Mouse (Mus musculus): ENCODE measurements at regions not wholly inside any gene's neighbourhood (a gene's known extent, or its start where the extent isn't known, plus 50 kb on each side); places are given as distances from the start of the nearest gene placed in this dataset.
A peak's percentile ranks its signal among the peaks of the same experiment; 100 is the strongest.

DNA sequence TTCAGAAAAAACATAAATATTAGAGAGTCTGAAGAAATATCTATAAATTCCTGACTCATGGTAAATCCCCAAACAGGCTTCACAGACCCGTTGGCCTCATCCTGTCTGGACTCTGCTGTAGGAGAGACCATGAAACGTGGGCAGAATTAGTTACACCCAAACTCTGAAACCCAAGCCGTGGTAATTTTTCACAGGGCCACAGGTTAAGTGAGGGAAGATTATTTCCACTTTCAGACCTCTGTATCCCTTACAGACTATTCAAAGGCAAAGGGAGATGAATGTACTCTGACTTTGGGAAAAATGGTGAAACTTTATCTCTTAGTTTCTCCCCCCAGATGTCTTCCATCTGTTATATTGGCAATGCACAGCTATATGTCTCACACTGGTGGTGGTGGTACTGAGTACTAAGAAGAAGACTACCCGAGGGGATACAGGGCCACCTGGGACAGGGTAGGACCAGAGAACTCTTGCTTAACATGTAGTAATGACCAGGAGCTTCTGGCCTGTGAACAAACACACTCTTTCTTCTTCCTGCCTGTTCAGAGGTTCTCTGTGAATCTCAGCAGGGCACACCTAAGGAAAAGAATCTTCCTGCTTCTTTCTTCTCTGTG is 388.8 kb upstream of the Actbl2 start:
- Histone ChIP-seq H3K9ac (no peak overlapping the region), H3K36me3 (replicated peaks) (no peaks in the 10 kb centered on the region), H3K27ac (no peak overlapping the region), H3K27me3 (replicated peaks) (peaks cover 8% of the 10 kb centered on the region; the same call in 1 of the 2 replicates), H3K4me3 (no peak overlapping the region), H3K4me1 (no peaks in the 10 kb centered on the region), H3K4me2 (no peak overlapping the region), H3K9me3 (no peaks in the 10 kb centered on the region)
- no peak for ATAC-seq (replicated peaks)
- WGBS: 77% methylated on average over 4 of the region's 4 CpGs

DNA sequence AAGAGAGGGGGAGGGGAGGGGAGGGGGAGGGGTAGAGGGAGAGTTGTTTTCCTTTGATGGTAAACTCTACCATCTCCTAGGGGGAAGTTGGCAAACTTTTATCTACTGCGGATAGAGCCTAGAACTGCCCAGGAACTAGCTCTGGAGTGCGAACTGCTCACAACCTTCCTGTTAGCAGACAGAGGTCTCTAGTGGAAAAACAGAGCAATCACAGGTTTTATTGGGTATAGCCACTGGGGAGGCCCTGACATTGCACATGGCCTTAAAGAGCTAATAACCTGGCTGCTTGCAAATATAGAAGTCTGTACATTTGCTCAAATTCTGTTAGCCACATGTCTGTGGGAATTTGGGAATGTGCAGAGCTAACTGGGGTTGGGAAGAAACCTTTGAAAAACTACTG is 388.1 kb upstream of the Actbl2 start:
- H3K36me3 ChIP-seq (replicated peaks): no peaks in the 10 kb centered on the region
- peaks cover 8% of the 10 kb centered on the region; the same call in 1 of the 2 replicates for H3K27me3 ChIP-seq (replicated peaks)
- H3K4me2 ChIP-seq: no peak overlapping the region
- H3K4me3 ChIP-seq: no peak overlapping the region
- H3K27ac ChIP-seq: no peak overlapping the region
- 64% methylated on average over 2 of the region's 2 CpGs for WGBS
- ATAC-seq (replicated peaks): no peak
- no peaks in the 10 kb centered on the region for H3K4me1 ChIP-seq
- H3K9ac ChIP-seq: no peak overlapping the region
- no peaks in the 10 kb centered on the region for H3K9me3 ChIP-seq

DNA sequence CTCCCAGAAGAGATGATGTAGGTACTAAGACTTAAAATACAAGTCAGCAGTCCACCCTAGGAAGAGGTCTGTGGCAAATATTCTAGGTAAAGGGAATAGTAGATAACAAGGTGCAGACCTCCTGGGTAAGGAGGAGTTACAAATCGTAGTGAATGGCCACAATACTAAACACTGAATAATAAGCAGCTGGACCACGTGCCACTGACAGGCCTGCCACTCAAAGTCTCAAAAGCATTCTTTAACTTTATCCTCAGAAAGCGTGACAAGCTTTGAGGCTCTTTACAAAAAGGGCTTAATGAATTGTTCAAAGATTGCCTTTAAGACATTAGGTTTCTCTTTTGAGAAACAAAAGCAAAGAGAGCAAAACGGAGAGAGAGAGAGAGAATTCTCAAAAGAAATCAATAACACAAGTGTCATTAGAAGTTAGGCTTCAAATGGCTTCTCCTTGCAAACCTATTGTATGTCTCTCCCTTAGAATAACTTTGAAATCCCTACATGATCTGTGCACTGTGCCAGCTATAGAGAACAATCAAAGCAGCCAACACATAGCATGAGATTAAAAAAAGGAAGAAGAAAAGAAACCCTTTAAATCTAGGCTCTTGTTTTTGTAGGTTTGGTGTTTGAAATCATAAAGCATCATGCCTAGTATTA is 383.6 kb upstream of the Actbl2 start:
- no peak overlapping the region for H3K4me2 ChIP-seq
- H3K9ac ChIP-seq: no peak overlapping the region
- no peaks in the 10 kb centered on the region for H3K36me3 ChIP-seq (replicated peaks)
- H3K27me3 ChIP-seq (replicated peaks): peaks cover 8% of the 10 kb centered on the region; the same call in 1 of the 2 replicates
- no peaks in the 10 kb centered on the region for H3K4me1 ChIP-seq
- no peaks in the 10 kb centered on the region for H3K9me3 ChIP-seq
- 0 out of 2 replicates have a peak, but pooled peaks have one; percentile 24 for ATAC-seq (replicated peaks)
- H3K4me3 ChIP-seq: no peak overlapping the region
- WGBS: 7% methylated on average over 4 of the region's 4 CpGs
- no peak overlapping the region for H3K27ac ChIP-seq

DNA sequence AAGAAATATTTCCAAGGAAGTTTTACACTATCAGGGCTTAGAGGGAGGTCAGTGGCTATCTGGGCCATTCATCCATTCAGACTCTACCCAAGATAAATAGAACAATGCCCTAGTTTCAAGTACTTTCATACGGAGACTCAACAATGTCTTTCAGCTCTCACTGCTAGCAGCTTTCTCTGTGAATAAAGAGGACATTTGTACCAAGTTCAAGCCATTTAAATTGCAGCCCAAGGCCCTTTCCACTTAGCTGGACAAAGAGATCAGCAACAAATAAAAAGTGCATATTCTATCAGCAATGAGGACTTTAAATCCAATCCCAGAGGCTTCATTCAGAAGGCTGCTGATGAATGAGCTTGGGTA is 383.1 kb upstream of the Actbl2 start:
- ATAC-seq (replicated peaks): no peak
- H3K27ac ChIP-seq: no peak overlapping the region
- no peaks in the 10 kb centered on the region for H3K9me3 ChIP-seq
- 15% methylated on average over 1 of the region's 1 CpGs for WGBS
- H3K36me3 ChIP-seq (replicated peaks): no peaks in the 10 kb centered on the region
- no peak overlapping the region for H3K9ac ChIP-seq
- no peak overlapping the region for H3K4me3 ChIP-seq
- H3K4me2 ChIP-seq: no peak overlapping the region
- H3K27me3 ChIP-seq (replicated peaks): peaks cover 8% of the 10 kb centered on the region; the same call in 1 of the 2 replicates
- no peaks in the 10 kb centered on the region for H3K4me1 ChIP-seq

DNA sequence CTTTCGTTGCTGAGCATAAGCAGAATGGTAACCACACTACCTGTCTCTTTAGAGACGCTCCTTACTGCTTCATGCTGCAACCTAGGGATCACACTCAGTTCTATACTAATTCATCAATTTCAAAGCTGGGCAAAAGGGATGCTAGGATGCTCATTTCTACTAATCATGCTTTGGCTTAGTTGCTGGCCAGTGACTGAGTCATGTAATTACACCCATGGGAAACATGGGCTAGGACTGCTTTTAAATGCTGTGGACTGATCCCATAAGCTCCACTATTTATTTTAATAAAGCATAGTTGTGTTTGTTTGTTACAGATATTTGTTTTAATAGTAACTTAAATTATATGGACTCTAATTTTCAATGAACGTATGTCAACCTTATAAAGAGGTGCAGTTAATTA is 373.2 kb upstream of the Actbl2 start:
- Histone ChIP-seq H3K27ac (no peak overlapping the region), H3K9me3 (no peaks in the 10 kb centered on the region), H3K27me3 (replicated peaks) (no peaks in the 10 kb centered on the region), H3K4me1 (no peaks in the 10 kb centered on the region), H3K4me2 (no peak overlapping the region), H3K4me3 (no peak overlapping the region), H3K36me3 (replicated peaks) (no peaks in the 10 kb centered on the region), H3K9ac (no peak overlapping the region)
- no peak for ATAC-seq (replicated peaks)
- 80% methylated on average over 3 of the region's 3 CpGs for WGBS

DNA sequence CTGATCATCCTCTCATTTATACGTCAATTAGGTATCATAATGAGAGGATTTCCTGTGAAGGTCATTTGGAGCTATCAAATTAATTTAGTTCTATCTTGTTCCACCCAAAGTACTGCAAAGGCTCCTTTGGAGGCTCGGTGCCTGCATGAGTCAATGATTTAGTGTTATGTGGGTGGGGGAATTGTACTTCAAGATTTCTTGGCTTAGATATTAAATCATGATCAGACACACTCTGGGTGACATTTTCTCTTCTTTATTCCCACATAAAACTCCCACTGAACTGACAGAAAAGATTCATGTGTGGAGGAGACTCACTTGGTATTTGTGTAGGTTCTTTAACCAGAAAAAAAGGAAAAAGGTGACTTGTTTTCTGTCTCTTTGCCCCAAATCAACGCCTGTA is 372.6 kb upstream of the Actbl2 start:
- Histone ChIP-seq H3K4me3 (no peak overlapping the region), H3K27me3 (replicated peaks) (no peaks in the 10 kb centered on the region), H3K9me3 (no peaks in the 10 kb centered on the region), H3K36me3 (replicated peaks) (no peaks in the 10 kb centered on the region), H3K4me1 (no peaks in the 10 kb centered on the region), H3K27ac (no peak overlapping the region), H3K9ac (no peak overlapping the region), H3K4me2 (no peak overlapping the region)
- 85% methylated on average over 3 of the region's 3 CpGs for WGBS
- no peak for ATAC-seq (replicated peaks)

DNA sequence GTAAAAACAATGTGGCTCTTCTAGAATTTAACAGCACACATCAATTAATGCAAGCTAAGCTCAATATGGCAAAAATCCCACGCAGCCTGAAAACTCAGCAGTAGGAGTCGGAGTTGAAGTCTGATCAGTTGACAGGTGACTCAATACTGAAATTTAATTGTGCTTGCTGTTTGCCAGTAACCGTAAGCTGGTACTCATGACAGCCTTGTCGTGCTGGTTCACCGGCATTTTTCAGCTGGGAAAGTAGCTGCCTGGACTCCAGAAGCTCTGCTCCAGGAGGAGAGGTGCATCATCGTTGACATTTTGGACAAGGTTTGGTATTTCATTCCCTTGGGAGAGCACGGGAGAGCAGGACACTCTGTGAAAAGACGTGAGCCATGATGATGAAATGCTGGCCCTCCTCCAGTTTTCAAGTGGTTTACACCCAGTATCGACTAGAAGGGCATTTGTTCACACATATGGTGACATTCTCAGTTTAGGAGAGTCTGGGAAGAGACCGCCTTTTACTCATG is 372.1 kb upstream of the Actbl2 start:
- no peaks in the 10 kb centered on the region for H3K9me3 ChIP-seq
- no peak overlapping the region for H3K9ac ChIP-seq
- no peak overlapping the region for H3K27ac ChIP-seq
- H3K4me3 ChIP-seq: no peak overlapping the region
- no peak for ATAC-seq (replicated peaks)
- no peak overlapping the region for H3K4me2 ChIP-seq
- no peaks in the 10 kb centered on the region for H3K36me3 ChIP-seq (replicated peaks)
- WGBS: 80% methylated on average over 10 of the region's 10 CpGs
- H3K4me1 ChIP-seq: no peaks in the 10 kb centered on the region
- H3K27me3 ChIP-seq (replicated peaks): no peaks in the 10 kb centered on the region

DNA sequence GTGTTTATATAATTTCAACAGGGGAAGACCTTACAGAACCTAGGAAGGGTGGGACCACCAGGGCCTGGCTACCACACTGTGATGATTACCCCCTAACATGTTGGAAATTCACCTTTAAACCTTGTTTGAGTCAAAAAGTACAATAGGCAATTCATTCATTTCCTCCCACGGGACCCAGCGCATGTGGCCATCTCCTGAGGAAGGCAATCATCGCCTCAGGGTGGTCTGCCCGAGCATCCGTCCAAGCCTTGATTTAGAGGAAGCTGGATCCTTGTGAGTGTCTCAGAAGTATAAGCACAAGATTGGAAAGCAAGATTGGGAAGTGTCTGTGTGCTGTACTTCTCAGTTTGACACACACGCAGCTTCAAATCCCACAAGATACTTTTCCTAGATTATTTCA is 360.9 kb upstream of the Actbl2 start:
- H3K4me3 ChIP-seq: no peak overlapping the region
- no peaks in the 10 kb centered on the region for H3K27me3 ChIP-seq (replicated peaks)
- H3K27ac ChIP-seq: no peak overlapping the region
- no peaks in the 10 kb centered on the region for H3K36me3 ChIP-seq (replicated peaks)
- no peaks in the 10 kb centered on the region for H3K4me1 ChIP-seq
- 83% methylated on average over 6 of the region's 6 CpGs for WGBS
- H3K9me3 ChIP-seq: no peaks in the 10 kb centered on the region
- ATAC-seq (replicated peaks): no peak
- no peak overlapping the region for H3K9ac ChIP-seq
- H3K4me2 ChIP-seq: no peak overlapping the region

DNA sequence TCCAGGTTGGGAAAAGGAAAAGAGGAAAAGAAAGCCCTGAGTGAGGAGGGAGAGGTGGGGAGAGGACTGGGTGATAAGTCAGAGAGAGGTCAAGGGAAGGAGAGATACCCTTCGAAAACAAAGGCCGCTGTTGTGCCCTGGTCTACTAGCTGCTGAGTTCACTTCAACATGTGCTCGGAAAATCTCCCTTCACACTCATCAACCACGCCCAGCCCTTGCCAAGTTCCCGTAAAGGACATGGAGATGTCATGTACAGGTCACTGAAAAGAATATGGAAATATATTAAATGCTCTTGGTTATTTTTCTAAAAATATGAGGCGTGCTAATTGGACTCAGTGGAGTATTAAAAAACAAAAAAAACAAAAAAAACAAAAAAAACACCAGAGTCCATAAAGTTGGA is 359.5 kb upstream of the Actbl2 start:
- Histone ChIP-seq H3K27ac (no peak overlapping the region), H3K4me2 (no peak overlapping the region), H3K27me3 (replicated peaks) (no peaks in the 10 kb centered on the region), H3K4me3 (no peak overlapping the region), H3K36me3 (replicated peaks) (no peaks in the 10 kb centered on the region), H3K9ac (no peak overlapping the region), H3K4me1 (no peaks in the 10 kb centered on the region), H3K9me3 (no peaks in the 10 kb centered on the region)
- ATAC-seq (replicated peaks): no peak
- WGBS: 87% methylated on average over 6 of the region's 6 CpGs

DNA sequence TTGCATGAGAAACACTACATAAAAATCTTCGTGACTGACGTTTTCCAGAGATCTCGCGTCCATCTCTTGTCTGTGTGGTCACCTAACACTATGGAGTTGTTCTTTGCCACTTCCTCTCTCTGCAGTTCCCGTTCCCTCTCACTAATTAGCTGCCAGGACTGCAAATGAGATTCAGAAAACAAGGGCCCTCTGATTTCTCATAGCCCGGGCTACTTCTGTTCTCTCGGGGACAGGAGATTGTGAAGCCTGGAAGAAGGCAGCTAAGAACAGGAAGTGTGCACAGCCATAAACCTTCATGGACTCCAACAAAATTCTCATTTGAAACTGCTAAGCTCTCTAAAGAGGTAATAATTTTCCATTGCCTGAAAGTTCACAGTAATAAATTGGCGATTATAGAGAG is 358.9 kb upstream of the Actbl2 start:
- WGBS: 73% methylated on average over 8 of the region's 8 CpGs
- Histone ChIP-seq H3K36me3 (replicated peaks) (no peaks in the 10 kb centered on the region), H3K9me3 (no peaks in the 10 kb centered on the region), H3K9ac (no peak overlapping the region), H3K27ac (no peak overlapping the region), H3K4me1 (no peaks in the 10 kb centered on the region), H3K4me3 (no peak overlapping the region), H3K4me2 (no peak overlapping the region), H3K27me3 (replicated peaks) (no peaks in the 10 kb centered on the region)
- ATAC-seq (replicated peaks): no peak

DNA sequence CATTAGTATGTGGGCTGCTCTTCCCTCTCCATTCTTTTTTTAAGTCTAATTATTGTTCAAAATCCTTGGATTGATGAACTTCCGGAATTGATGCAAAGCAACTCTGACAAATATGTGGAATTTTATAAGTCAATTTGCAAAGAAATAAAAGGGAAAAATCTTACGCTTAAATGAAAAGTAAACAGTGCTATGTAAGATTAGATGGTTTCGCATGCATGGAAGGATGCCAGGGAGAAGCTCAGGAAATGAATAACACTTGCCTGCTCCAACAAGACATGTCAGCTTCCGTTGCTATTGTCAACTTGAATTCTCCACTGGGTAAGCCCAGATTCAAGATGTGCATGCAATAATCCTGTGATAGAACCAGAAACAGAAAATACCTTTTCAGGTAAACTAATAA is 357.2 kb upstream of the Actbl2 start:
- Histone ChIP-seq H3K36me3 (replicated peaks) (no peaks in the 10 kb centered on the region), H3K27me3 (replicated peaks) (no peaks in the 10 kb centered on the region), H3K27ac (no peak overlapping the region), H3K9ac (no peak overlapping the region), H3K9me3 (no peaks in the 10 kb centered on the region), H3K4me3 (no peak overlapping the region), H3K4me1 (no peaks in the 10 kb centered on the region), H3K4me2 (no peak overlapping the region)
- 67% methylated on average over 4 of the region's 4 CpGs for WGBS
- no peak for ATAC-seq (replicated peaks)

DNA sequence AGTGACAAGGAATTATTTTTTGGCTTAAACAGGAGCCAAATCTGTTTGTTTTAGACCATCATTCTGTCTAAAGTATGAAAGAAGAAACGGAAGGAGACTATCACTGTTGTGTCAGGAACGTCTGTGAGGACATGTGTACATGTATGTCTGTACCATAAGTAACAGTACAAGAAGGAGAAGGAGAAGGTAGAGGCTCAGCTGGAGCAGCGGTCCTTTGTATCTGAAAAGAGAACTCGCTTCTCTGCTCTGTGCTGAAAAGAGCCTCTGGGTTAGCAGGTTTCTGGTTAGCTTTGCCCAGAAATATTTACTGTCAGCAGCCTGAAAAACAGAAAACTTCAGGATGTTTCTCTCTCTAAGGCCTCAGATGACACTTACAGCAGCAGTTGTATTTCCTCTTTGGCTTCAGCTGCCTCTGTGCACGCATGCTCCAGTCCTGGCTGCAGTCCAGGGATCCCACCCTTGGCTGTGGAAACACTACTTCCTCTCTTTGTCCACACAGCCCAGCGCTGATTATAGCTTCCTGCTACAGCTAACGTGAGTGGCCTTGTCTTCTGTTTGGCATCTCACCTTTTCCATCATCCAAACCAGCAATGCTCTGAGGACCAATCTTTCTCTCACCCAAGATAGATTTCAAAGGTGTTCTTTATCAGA is 351.7 kb upstream of the Actbl2 start:
- Histone ChIP-seq H3K27me3 (replicated peaks) (no peaks in the 10 kb centered on the region), H3K9ac (no peak overlapping the region), H3K4me2 (no peak overlapping the region), H3K36me3 (replicated peaks) (no peaks in the 10 kb centered on the region), H3K27ac (no peak overlapping the region), H3K9me3 (no peaks in the 10 kb centered on the region), H3K4me1 (no peaks in the 10 kb centered on the region), H3K4me3 (no peak overlapping the region)
- no peak for ATAC-seq (replicated peaks)
- WGBS: 79% methylated on average over 7 of the region's 7 CpGs
